Mouse (Mus musculus) neural tube, embryonic 10.5 days (tissue): ENCODE data around the gene Scnn1b.

Experiments
- DNase-seq: peaks from one replicate; pipeline ENCODE4 v3.0.0-alpha.2; 2017; ENCODE audit warnings: low spot score; ENCODE audit errors: extremely low spot score

Gene Scnn1b

GRCm38 (mm10) chr7:121913944-121914343 lies 49.1 kb downstream of the Scnn1b start:
- DNase-seq, result no peak

GRCm38 (mm10) chr7:121924361-121924760 lies 59.5 kb downstream of the Scnn1b start:
- DNase-seq, result no peak

- no peak for DNase-seq
Observed at GRCm38 (mm10) chr7:121927882-121928281, 63.0 kb downstream of the Scnn1b start.

GRCm38 (mm10) chr7:121931246-121931645 lies 66.4 kb downstream of the Scnn1b start:
- no peak for DNase-seq

GRCm38 (mm10) chr7:121933675-121934074 lies 68.8 kb downstream of the Scnn1b start:
- DNase-seq, result no peak

- no peak for DNase-seq
Observed at GRCm38 (mm10) chr7:121934346-121934745, 69.5 kb downstream of the Scnn1b start.

GRCm38 (mm10) chr7:121935906-121936794 lies 71.3 kb downstream of the Scnn1b start:
- no peak for DNase-seq

GRCm38 (mm10) chr7:121936861-121937630 lies 72.2 kb downstream of the Scnn1b start:
- no peak for DNase-seq

- DNase-seq, result no peak
Observed at GRCm38 (mm10) chr7:121938124-121938891, 73.5 kb downstream of the Scnn1b start.

GRCm38 (mm10) chr7:121939244-121939643 lies 74.4 kb downstream of the Scnn1b start:
- no peak for DNase-seq

GRCm38 (mm10) chr7:121939729-121940128 lies 74.9 kb downstream of the Scnn1b start:
- DNase-seq, result no peak

- no peak for DNase-seq
Observed at GRCm38 (mm10) chr7:121941016-121941415, 76.2 kb downstream of the Scnn1b start.

GRCm38 (mm10) chr7:121941640-121942039 lies 76.8 kb downstream of the Scnn1b start:
- DNase-seq, result no peak

GRCm38 (mm10) chr7:121942371-121942770 lies 77.5 kb downstream of the Scnn1b start:
- no peak for DNase-seq

- DNase-seq, result no peak
Observed at GRCm38 (mm10) chr7:121946196-121946595, 81.4 kb downstream of the Scnn1b start.

- no peak for DNase-seq
Observed at GRCm38 (mm10) chr7:121947513-121947912, 82.7 kb downstream of the Scnn1b start.

GRCm38 (mm10) chr7:121954891-121955669 lies 90.2 kb downstream of the Scnn1b start:
- DNase-seq, result no peak

GRCm38 (mm10) chr7:121955802-121956201 lies 91.0 kb downstream of the Scnn1b start:
- DNase-seq, result no peak

GRCm38 (mm10) chr7:121961913-121962570 lies 97.2 kb downstream of the Scnn1b start:
- DNase-seq, result no peak

GRCm38 (mm10) chr7:121962571-121962959 lies 97.7 kb downstream of the Scnn1b start:
- no peak for DNase-seq
